Mouse (Mus musculus): ENCODE data around the gene Ssu2.
A peak's percentile ranks its signal among the peaks of the same experiment; 100 is the strongest.

Ssu2 gene

GRCm38 (mm10) chr6:112387947-112388346, at the start of gene Ssu2:
Ssu2 (minus strand) TSS chr6:112388023.
- DNase-seq (ENCODE audit: low read depth, low spot score): no peak

GRCm38 (mm10) chr6:112426018-112426732, 38.4 kb upstream of the Ssu2 start:
- DNase-seq (ENCODE audit: low read depth, low spot score): no peak

DNA sequence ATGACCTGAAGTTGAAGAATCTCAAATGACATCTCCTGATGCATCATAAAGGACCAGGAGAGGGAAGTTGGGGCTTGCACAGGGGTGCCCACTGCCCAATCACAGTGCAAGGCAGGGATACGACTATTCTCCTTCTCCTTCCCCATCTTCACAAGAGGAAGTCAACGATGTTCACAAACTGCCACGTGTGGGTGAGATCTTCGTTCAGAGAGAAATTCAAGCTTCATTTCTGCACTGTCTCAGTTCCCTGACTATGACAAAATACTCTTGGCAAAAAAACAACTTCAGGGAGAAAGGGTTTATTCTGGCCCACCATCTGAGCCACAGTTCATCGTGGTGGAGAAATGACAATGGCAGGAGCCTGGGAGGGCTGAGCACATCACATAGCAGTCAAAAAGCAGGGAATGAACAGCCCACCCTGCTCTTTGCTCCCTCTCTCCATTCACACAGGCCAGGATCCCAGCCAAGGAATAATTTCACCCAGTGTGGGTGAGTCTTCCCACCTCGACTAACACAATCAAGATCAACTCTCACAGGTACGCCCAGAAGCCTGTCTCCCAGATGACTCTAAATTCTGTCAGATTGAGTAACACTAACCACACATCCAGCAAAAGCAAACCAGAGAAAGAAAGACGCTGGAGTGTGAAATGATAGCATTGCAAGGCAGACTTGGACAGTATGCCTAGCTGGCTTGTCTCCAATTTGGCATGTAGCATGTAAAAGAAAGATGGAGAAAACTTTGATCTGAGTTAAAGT, 36.1 kb upstream of the Ssu2 start:
- no peak for DNase-seq (ENCODE audit: low read depth, low spot score)

DNA sequence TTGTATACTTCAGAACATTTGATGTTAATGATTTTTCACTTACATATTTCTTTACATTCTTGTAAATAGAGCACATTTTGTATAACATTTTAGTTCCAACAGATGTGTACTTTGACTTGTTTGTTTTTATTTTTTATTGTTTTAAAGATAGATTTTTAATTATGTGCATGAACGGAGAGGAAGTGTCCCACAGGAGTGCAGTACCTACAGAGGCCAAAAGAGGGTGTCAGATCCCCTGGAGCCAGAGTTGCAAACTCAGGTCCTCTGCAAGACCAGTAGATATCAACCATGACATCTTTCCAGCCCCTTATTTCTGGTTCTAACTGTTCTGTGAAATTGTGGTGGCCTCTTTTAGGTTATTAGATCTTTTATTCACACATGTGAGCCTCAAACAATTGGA, 33.1 kb upstream of the Ssu2 start:
- no peak for DNase-seq (ENCODE audit: low read depth, low spot score)

- no peak for DNase-seq (ENCODE audit: low read depth, low spot score)
Observed at GRCm38 (mm10) chr6:112419333-112419732, 31.5 kb upstream of the Ssu2 start.

DNA sequence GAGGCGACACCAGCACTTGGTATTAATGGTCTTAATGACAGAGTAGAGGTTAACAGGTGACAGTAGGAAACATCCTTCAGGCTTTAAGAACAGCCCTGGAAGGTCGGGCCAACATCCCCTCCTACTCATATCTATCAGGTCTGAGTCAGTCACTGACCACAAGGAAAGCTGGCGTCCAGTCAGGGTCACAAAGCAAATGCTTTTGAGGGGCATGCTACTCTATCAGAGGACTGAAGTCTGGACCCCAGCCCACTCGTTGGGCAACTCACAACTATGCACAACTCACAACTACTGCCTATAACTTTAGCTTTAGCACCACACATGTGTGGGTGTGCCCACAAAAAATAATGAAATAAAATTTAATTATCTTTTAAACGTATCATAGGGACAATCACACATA, 16.3 kb upstream of the Ssu2 start:
- DNase-seq (ENCODE audit: low read depth, low spot score): no peak

- no peak for DNase-seq (ENCODE audit: low read depth, low spot score)
Observed at GRCm38 (mm10) chr6:112401953-112402683, 14.3 kb upstream of the Ssu2 start.

GRCm38 (mm10) chr6:112397351-112397750, 9.5 kb upstream of the Ssu2 start:
- no peak for DNase-seq (ENCODE audit: low read depth, low spot score)

GRCm38 (mm10) chr6:112396352-112396751, 8.5 kb upstream of the Ssu2 start:
- no peak for DNase-seq (ENCODE audit: low read depth, low spot score)

DNA sequence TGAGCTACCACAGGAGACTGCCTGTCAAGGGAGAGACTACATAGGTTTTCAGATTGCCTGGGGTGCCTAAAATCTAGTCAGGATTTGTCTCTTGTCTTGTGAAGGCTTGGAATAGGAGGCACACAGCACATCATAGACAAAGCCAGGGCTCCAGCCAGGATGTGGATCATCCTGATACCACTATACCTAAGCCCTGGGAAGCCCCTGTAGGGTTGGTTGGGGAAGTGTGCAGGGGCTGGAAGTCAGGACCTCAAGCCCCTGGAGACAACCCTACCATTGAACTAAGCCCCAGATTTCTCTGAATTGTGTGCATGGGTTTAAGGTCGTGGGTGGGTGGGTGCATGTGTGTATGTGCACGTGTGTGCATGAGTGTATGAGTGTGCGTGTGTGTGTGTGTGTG, 562 bp upstream of the Ssu2 start:
- no peak for DNase-seq (ENCODE audit: low read depth, low spot score)

DNA sequence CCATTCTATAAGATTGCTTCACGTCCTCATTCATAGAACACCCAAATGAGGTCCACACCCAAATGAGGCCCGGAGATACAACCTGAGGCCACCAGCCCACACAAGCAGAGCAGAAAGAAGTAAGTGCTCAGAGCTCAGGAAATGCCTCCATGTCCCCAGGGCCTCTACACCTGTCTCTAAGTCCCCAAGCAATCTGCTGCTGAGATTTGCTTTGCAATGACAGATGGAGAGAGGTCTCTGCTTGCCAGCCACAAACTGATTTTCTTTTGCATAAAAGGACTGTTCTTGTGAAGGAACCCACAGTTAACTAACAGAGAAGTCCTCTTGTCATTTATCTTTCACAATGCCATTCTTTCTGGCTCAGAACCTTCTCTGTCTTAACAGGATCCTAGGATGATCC, 1.6 kb downstream of the Ssu2 start:
- no peak for DNase-seq (ENCODE audit: low read depth, low spot score)

GRCm38 (mm10) chr6:112382990-112383685, 4.7 kb downstream of the Ssu2 start:
- no peak for DNase-seq (ENCODE audit: low read depth, low spot score)

DNA sequence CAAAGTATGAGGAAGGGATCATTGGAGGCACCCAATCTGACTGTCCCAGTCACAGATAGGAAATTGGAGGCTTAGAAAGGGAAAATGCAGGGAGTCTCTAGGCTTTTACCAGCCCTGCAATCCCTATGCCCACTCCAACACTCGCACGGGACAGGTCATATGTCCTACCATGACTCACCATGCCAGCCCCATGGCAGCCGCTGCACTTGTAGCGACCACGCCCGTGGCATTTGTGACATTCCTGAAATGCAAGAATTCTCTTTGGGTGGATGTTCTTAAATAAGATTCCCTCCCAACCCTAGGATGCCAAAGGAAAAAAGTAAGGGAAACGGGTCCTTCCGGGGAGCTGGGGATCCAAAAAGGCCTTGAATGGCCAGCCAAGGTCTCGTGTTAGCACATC, 8.8 kb downstream of the Ssu2 start:
- no peak for DNase-seq (ENCODE audit: low read depth, low spot score)

DNA sequence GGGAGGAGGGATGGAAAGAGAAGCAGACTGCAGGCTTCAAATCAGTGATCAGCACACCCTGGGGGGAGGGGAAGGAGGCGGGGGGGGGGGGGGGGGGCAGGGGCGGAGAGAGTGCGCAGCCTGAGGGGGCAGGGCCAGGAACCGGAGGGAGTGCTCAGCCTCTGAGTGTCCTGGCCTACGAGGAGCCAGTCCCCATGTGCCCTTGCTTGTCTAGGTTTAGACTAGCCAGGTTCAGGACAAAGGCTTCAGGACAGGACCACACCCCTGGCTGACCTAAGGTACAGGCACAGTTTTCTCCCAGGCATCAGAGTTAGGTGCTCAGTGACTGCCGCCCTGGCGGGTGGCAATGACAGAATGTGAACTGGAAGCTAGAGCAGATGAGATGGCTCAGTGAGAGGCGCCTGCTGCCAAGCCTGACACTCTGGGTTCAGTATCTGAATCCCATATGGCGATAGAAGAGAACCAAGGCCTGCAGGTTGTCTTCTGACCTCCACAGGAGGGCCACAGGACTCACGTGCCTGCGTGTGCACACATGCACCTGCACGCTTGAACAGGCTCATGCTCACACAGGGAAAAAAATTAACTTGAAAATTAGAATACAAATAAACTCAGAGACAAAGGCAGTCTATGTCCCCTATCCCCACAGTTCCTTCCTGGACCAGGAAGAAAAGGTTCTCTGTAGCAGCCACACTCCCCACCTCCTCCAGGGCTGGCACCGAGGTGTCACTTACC, 12.0 kb downstream of the Ssu2 start:
- DNase-seq (ENCODE audit: low read depth, low spot score): no peak

DNA sequence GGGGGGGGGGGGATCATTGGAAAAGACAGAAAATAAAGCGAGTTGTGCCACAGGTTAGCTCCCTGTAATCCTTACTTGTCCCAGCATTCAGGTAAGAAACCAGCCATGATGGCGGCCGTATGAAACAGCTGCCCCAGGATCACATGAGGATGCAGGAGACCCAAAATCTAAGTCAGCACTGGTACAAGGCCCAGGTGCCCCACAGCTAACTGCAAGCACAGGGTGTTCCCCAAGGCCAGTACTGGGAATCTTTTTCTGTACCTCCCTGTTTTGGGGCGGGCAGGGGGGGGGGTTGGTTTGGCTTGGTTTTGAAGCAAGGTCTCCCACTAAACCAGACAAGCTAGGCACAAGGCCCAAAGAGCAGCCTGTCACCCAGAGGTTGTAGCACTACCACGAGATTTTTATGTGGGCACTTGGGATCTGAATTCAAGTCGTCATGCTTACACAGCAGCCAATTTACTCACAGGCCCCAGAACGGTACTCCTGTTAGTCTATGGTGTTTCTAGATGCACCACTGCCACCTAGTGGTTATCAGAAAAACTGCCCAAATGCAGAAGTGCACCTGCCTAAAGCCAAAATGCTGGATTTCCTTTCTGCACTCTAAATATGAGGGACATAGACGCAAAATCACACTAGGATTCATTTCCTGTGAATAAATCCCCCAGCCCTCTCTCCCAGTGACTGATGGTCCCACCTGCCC, 13.8 kb downstream of the Ssu2 start:
- peak; percentile 46 for DNase-seq (ENCODE audit: low read depth, low spot score)

GRCm38 (mm10) chr6:112365294-112365693, 22.5 kb downstream of the Ssu2 start:
- DNase-seq (ENCODE audit: low read depth, low spot score): no peak

DNA sequence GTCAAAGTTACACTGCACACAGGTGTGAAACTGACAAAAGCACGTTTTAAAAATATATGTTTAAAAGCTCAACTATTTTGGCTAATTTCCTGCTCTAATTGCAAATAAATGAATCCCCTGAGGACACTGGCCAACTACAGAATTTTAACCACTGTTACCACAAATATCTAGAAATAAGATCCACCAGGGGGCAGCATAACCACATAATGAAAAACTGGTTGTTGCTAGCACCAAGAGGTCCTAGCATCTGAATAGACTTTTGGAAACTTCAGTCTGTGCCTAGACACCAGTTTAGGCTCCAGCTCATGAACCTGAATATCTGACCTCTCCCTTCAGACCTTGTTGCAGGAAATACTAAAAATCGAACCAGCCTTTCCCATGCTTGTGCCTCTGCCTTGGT, 23.2 kb downstream of the Ssu2 start:
- peak; percentile 16 for DNase-seq (ENCODE audit: low read depth, low spot score)

- DNase-seq (ENCODE audit: low read depth, low spot score): no peak
Observed at GRCm38 (mm10) chr6:112362349-112362958, 25.4 kb downstream of the Ssu2 start.

GRCm38 (mm10) chr6:112360676-112361075, 27.1 kb downstream of the Ssu2 start:
- DNase-seq (ENCODE audit: low read depth, low spot score): no peak

DNA sequence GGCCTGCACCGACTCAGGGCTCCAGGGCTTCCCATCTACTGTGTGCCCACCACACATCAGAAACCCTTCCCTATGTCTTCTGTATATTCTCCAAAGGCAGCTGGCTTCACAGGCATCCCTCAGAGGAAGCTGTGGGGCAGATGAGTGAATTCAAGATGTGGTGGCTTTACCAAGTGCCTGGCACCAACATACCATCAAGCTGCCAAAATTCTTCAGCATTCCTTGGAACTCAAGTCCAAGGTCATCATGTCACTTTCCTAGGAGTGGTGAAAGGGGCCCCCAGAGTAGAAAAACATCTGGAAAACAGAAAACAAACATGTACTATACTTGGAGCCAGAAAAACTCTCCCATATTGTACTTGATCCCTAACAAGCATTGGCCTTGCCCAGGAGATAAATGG, 28.5 kb downstream of the Ssu2 start:
- no peak for DNase-seq (ENCODE audit: low read depth, low spot score)
